Mouse (Mus musculus): ENCODE data around the gene Fam107a. TPM values are rescaled to one million over a fixed set of nuclear protein-coding genes. Genes with fewer than 3 reads are reported as not detected.

The Fam107a gene
- polyA plus RNA-seq, 1 experiment from 2014 or later = 0.50 TPM

DNA sequence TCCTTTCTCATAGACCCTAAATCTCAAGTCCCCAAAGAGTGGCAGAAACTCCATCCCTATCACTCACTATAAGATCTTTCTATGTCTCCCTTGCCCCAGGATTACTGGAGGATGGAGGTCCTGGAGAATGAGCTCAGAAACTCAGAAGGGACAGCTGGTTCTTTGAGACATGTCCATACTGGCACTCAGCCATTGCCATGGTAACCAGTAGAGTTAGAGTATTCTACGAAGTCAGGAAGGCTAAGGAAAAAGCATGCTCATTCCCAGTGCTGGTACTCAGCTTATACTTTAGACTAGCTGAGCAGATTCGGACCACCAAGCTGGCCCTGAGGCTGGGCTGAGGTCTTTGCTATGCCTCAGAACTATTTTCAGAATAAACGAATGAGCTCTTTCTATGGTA lies 16.7 kb upstream of the Fam107a start:
- H3K27ac ChIP-seq = no peak overlapping the region
- H3K4me3 ChIP-seq = no peak overlapping the region
- no peak for ATAC-seq (ENCODE audit: low FRiP score, low read depth)
- H3K9ac ChIP-seq = no peak overlapping the region
- 89% methylated on average over 3 of the region's 3 CpGs for WGBS
- H3K9me3 ChIP-seq = no peaks in the 10 kb centered on the region
- H3K36me3 ChIP-seq = no peaks in the 10 kb centered on the region
- peaks cover 6% of the 10 kb centered on the region; the same call in 1 of the 2 replicates for H3K27me3 ChIP-seq
- H3K4me1 ChIP-seq = peaks cover 46% of the 10 kb centered on the region
- no peak overlapping the region for H3K4me2 ChIP-seq (replicated peaks)

- H3K9me3 ChIP-seq = no peaks in the 10 kb centered on the region
- no peak overlapping the region for H3K9ac ChIP-seq
- no peak for ATAC-seq (ENCODE audit: low FRiP score, low read depth)
- H3K27ac ChIP-seq = no peak overlapping the region
- H3K4me3 ChIP-seq = no peak overlapping the region
- no peak overlapping the region for H3K4me2 ChIP-seq (replicated peaks)
- WGBS = 76% methylated on average over 11 of the region's 11 CpGs
- no peaks in the 10 kb centered on the region for H3K36me3 ChIP-seq
- H3K4me1 ChIP-seq = peaks cover 54% of the 10 kb centered on the region
- peaks cover 6% of the 10 kb centered on the region; the same call in 1 of the 2 replicates for H3K27me3 ChIP-seq
Observed at GRCm38 (mm10) chr14:8332314-8333252, 14.8 kb upstream of the Fam107a start.

- H3K4me3 ChIP-seq = no peak overlapping the region
Observed at GRCm38 (mm10) chr14:8331307-8331905, 13.6 kb upstream of the Fam107a start.

DNA sequence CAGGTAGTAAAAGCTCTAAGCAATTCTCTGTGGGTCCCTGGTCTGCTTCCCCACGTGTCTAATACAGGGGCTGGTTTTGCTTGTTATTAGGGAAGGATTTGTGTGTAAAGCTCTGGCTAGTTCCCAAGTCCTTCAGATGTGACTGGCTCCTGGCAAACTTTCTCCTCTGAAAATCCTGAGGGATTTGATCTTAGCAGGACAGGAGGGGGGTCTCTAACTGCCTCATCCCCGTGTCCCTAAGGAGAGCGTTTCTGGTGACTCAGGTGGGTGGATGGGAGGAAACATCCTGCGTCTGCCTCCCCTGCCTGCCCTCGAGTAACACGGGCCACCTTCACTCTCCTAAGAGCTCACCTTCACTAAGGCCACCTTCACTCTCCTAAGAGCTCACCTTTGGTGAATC lies 12.6 kb upstream of the Fam107a start:
- H3K27me3 ChIP-seq = peaks cover 6% of the 10 kb centered on the region; the same call in 1 of the 2 replicates
- no peak overlapping the region for H3K4me3 ChIP-seq
- no peaks in the 10 kb centered on the region for H3K9me3 ChIP-seq
- H3K36me3 ChIP-seq = no peaks in the 10 kb centered on the region
- H3K9ac ChIP-seq = no peak overlapping the region
- WGBS = 55% methylated on average over 6 of the region's 6 CpGs
- H3K4me2 ChIP-seq (replicated peaks) = no peak overlapping the region
- no peak for ATAC-seq (ENCODE audit: low FRiP score, low read depth)
- H3K27ac ChIP-seq = no peak overlapping the region
- H3K4me1 ChIP-seq = peaks cover 54% of the 10 kb centered on the region

More at GRCm38 (mm10) chr14:8331307-8331905, 13.6 kb upstream of the Fam107a start:
- Histone ChIP-seq H3K27ac (no peak overlapping the region), H3K9me3 (no peaks in the 10 kb centered on the region), H3K27me3 (peaks cover 6% of the 10 kb centered on the region; the same call in 1 of the 2 replicates), H3K36me3 (no peaks in the 10 kb centered on the region), H3K9ac (no peak overlapping the region), H3K4me2 (replicated peaks) (no peak overlapping the region), H3K4me1 (peaks cover 64% of the 10 kb centered on the region)
- WGBS = 75% methylated on average over 14 of the region's 14 CpGs
- ATAC-seq (ENCODE audit: low FRiP score, low read depth) = no peak

DNA sequence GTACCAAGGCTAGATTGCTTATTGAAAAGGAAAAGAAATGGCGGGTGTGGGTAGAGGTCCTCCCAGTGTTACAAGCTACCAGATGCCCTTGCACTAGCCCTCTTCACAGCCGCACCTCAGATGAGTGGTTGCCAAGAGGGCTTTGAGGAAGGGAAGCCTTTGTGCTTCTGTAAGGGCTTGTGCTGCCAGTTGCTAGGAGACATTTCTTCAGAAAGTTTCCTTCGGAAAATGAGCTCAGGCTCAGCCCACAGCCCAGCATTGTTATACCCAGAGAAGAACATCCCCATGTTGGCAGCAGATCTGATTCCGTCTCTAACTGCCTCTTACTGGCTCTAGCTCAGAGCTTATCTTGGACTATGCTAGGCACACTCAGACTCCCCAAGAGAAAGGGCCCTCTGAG lies 11.7 kb upstream of the Fam107a start:
- no peaks in the 10 kb centered on the region for H3K36me3 ChIP-seq
- H3K9ac ChIP-seq = no peak overlapping the region
- peaks cover 54% of the 10 kb centered on the region for H3K4me1 ChIP-seq
- no peak for ATAC-seq (ENCODE audit: low FRiP score, low read depth)
- no peak overlapping the region for H3K4me2 ChIP-seq (replicated peaks)
- no peak overlapping the region for H3K27ac ChIP-seq
- no peaks in the 10 kb centered on the region for H3K9me3 ChIP-seq
- H3K27me3 ChIP-seq = peaks cover 6% of the 10 kb centered on the region; the same call in 1 of the 2 replicates
- 67% methylated on average over 4 of the region's 4 CpGs for WGBS
- no peak overlapping the region for H3K4me3 ChIP-seq

- H3K4me2 ChIP-seq (replicated peaks) = no peak overlapping the region
- H3K9me3 ChIP-seq = no peaks in the 10 kb centered on the region
- H3K27me3 ChIP-seq = peaks cover 8% of the 10 kb centered on the region; the same call in 1 of the 2 replicates
- 32% methylated on average over 1 of the region's 1 CpGs for WGBS
- H3K36me3 ChIP-seq = no peaks in the 10 kb centered on the region
- no peak for ATAC-seq (ENCODE audit: low FRiP score, low read depth)
- H3K9ac ChIP-seq = no peak overlapping the region
- H3K4me3 ChIP-seq = no peak overlapping the region
- no peak overlapping the region for H3K27ac ChIP-seq
- peaks cover 46% of the 10 kb centered on the region for H3K4me1 ChIP-seq
Observed at GRCm38 (mm10) chr14:8327371-8327770, 9.5 kb upstream of the Fam107a start.

GRCm38 (mm10) chr14:8326961-8327360 lies 9.1 kb upstream of the Fam107a start:
- H3K4me3 ChIP-seq = no peak overlapping the region
- H3K27ac ChIP-seq = no peak overlapping the region

DNA sequence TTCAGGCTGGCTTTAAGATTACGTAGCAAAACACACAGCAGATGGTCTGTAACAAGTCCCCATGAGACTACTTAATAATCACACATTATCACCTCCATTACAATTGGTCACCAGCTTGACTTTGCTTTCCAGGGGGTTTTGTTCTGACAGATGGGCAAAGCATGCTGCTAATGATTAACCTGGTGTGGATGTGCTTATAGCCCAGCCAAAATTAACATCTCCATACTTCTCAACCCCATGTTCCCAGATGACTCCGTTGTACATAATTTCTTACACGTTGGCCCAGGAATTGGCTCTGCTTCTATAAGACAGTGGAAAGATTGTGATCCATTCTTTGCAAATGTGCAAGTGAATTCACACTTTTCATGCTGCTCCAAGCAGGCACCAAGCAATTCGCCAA lies 7.9 kb upstream of the Fam107a start:
- Histone ChIP-seq H3K27ac (no peak overlapping the region), H3K4me3 (no peak overlapping the region)

More at GRCm38 (mm10) chr14:8326961-8327360, 9.1 kb upstream of the Fam107a start:
- H3K27me3 ChIP-seq = peaks cover 6% of the 10 kb centered on the region; the same call in 1 of the 2 replicates
- H3K9me3 ChIP-seq = no peaks in the 10 kb centered on the region
- H3K36me3 ChIP-seq = no peaks in the 10 kb centered on the region
- H3K4me2 ChIP-seq (replicated peaks) = no peak overlapping the region
- peaks cover 42% of the 10 kb centered on the region for H3K4me1 ChIP-seq
- no peak overlapping the region for H3K9ac ChIP-seq
- no peak for ATAC-seq (ENCODE audit: low FRiP score, low read depth)

GRCm38 (mm10) chr14:8320528-8320927 lies 2.7 kb upstream of the Fam107a start:
- Histone ChIP-seq H3K4me1 (peaks cover 21% of the 10 kb centered on the region), H3K9me3 (peaks cover 3% of the 10 kb centered on the region; the same call in 1 of the 2 replicates), H3K9ac (no peak overlapping the region), H3K27ac (no peak overlapping the region), H3K27me3 (peaks cover 44% of the 10 kb centered on the region), H3K4me3 (no peak overlapping the region), H3K36me3 (no peaks in the 10 kb centered on the region), H3K4me2 (replicated peaks) (no peak overlapping the region)
- 79% methylated on average over 3 of the region's 3 CpGs for WGBS
- no peak for ATAC-seq (ENCODE audit: low FRiP score, low read depth)

More for the DNA sequence above, 7.9 kb upstream of the Fam107a start:
- H3K9ac ChIP-seq = no peak overlapping the region
- no peaks in the 10 kb centered on the region for H3K9me3 ChIP-seq
- peaks cover 6% of the 10 kb centered on the region; the same call in 1 of the 2 replicates for H3K27me3 ChIP-seq
- H3K4me2 ChIP-seq (replicated peaks) = no peak overlapping the region
- H3K36me3 ChIP-seq = no peaks in the 10 kb centered on the region
- ATAC-seq (ENCODE audit: low FRiP score, low read depth) = no peak
- H3K4me1 ChIP-seq = peaks cover 31% of the 10 kb centered on the region
- 73% methylated on average over 4 of the region's 4 CpGs for WGBS

GRCm38 (mm10) chr14:8316366-8317193 lies 1.2 kb downstream of the Fam107a start:
- peaks cover 49% of the 10 kb centered on the region for H3K27me3 ChIP-seq
- no peak for ATAC-seq (ENCODE audit: low FRiP score, low read depth)

GRCm38 (mm10) chr14:8315169-8315568 lies 2.7 kb downstream of the Fam107a start:
- 80% methylated on average over 6 of the region's 6 CpGs for WGBS
- no peak overlapping the region for H3K9ac ChIP-seq
- peaks cover 22% of the 10 kb centered on the region for H3K4me1 ChIP-seq
- peaks cover 45% of the 10 kb centered on the region for H3K27me3 ChIP-seq
- no peak overlapping the region for H3K4me3 ChIP-seq
- no peak overlapping the region for H3K4me2 ChIP-seq (replicated peaks)
- H3K36me3 ChIP-seq = no peaks in the 10 kb centered on the region
- no peak for ATAC-seq (ENCODE audit: low FRiP score, low read depth)
- no peak overlapping the region for H3K27ac ChIP-seq
- H3K9me3 ChIP-seq = no peaks in the 10 kb centered on the region; the same call in 1 of the 2 replicates

More at GRCm38 (mm10) chr14:8316366-8317193, 1.2 kb downstream of the Fam107a start:
- Histone ChIP-seq H3K4me1 (peaks cover 22% of the 10 kb centered on the region), H3K9me3 (peaks cover 3% of the 10 kb centered on the region; the same call in 1 of the 2 replicates), H3K9ac (0 out of 2 replicates have a peak overlapping the region, but pooled peaks have one; percentile 50), H3K36me3 (no peaks in the 10 kb centered on the region), H3K4me2 (replicated peaks) (peak overlapping the region; percentile 59), H3K4me3 (peak overlapping the region; percentile 38), H3K27ac (no peak overlapping the region)
- WGBS = 2% methylated on average over 23 of the region's 23 CpGs

Measured in limb, embryonic 13.5 days (tissue).